8 mouse cellular contexts compared by ENCODE assay signal in the genomic region with DNA sequence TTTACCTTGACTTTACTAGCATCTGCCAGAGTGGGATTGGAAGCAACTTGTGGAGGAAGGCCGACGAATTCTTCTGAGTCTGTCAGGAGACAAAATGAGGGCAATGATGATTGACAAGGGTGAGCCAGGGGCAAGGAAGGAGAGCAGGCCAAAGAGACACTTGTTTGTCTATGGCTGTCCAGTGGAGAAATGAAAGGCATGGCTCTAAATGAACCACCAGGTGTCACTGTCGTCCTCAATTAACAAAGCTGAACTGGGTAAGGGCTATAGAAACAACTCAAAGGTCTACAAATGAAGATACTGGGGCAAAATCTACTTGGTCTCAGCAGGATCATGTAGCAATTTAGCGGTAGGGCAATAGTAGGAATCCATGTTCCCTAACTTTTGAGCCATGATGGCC. TPM values are rescaled to one million over a fixed set of nuclear protein-coding genes. Genes with fewer than 3 reads are reported as not detected.
DNase-seq lines count a peak whose midpoint lies in the region; ATAC-seq and TF ChIP-seq lines count a peak whose summit lies in the region.

No protein-coding gene starts in this region.

- no peak for TF ChIP-seq EP300 in lung, postnatal 0 days (IDR thresholded peaks at IDR 0.05)

- H3K27ac ChIP-seq in kidney, postnatal 0 days = no peak overlapping the region
- H3K27ac ChIP-seq in lung, postnatal 0 days (ENCODE audit: low read length) = no peak overlapping the region

- peak; percentile 57 for DNase-seq in adrenal gland, postnatal 10 days
- no peak for DNase-seq in adrenal gland, postnatal 25 days
- peak; percentile 58 for DNase-seq in urinary bladder, postnatal 14 days (ENCODE audit: low spot score)
- no peak for DNase-seq in urinary bladder, postnatal 4 days (ENCODE audit: low spot score in 2 of 2)
- DNase-seq in gastrocnemius, postnatal 14 days = peak; percentile 29
- DNase-seq in kidney, postnatal 0 days (ENCODE audit: low spot score) = peak; percentile 91
- peak; percentile 85 for DNase-seq in lung, postnatal 0 days (ENCODE audit: low spot score)

- no peak overlapping the region for H3K4me2 ChIP-seq in kidney, postnatal 0 days (ENCODE audit: low read length)
- no peak overlapping the region for H3K4me2 ChIP-seq in lung, postnatal 0 days (replicated peaks; ENCODE audit: low read depth, low read length)

- peak; percentile 53; the same call in 1 of the 2 replicates for ATAC-seq in kidney, postnatal 0 days (replicated peaks; ENCODE audit: low FRiP score, low read depth)
- peak; percentile 43; the same call in 1 of the 2 replicates for ATAC-seq in lung, postnatal 0 days
- no peak for ATAC-seq in inflammation-experienced regulatory T-cells, adult 6 months

- peak; percentile 91 for TF ChIP-seq CTCF in kidney, postnatal 0 days (IDR thresholded peaks at IDR 0.05; ENCODE audit: low read depth)
- peak; percentile 83 for TF ChIP-seq CTCF in lung, postnatal 0 days (IDR thresholded peaks at IDR 0.05)

- no peaks in the 10 kb centered on the region for H3K36me3 ChIP-seq in kidney, postnatal 0 days (ENCODE audit: insufficient read depth, low read length)
- H3K36me3 ChIP-seq in lung, postnatal 0 days (ENCODE audit: insufficient read depth, low read length) = no peaks in the 10 kb centered on the region

- no peak overlapping the region for H3K4me3 ChIP-seq in kidney, postnatal 0 days (replicated peaks; ENCODE audit: low read depth, low read length)
- H3K4me3 ChIP-seq in lung, postnatal 0 days (ENCODE audit: low read depth, low read length) = no peak overlapping the region

- WGBS in kidney, postnatal 0 days = 45% methylated on average over 4 of the region's 4 CpGs
- 39% methylated on average over 4 of the region's 4 CpGs for WGBS in lung, postnatal 0 days

- no peaks in the 10 kb centered on the region for H3K27me3 ChIP-seq in kidney, postnatal 0 days (ENCODE audit: insufficient read depth, low read length)
- no peaks in the 10 kb centered on the region for H3K27me3 ChIP-seq in lung, postnatal 0 days (replicated peaks; ENCODE audit: insufficient read depth, low read length)

- peaks cover 9% of the 10 kb centered on the region; the same call in 1 of the 2 replicates for H3K4me1 ChIP-seq in kidney, postnatal 0 days (replicated peaks; ENCODE audit: insufficient read depth, low read length)
- no peaks in the 10 kb centered on the region for H3K4me1 ChIP-seq in lung, postnatal 0 days (ENCODE audit: insufficient read depth, low read depth, low read length)

- H3K9me3 ChIP-seq in kidney, postnatal 0 days (replicated peaks; ENCODE audit: low read length) = no peaks in the 10 kb centered on the region
- H3K9me3 ChIP-seq in lung, postnatal 0 days (ENCODE audit: low read length) = no peaks in the 10 kb centered on the region

- intact Hi-C loops in gastrocnemius, postnatal 14 days (cut with DNase I; ENCODE audit: low total_unique reads) = no loop called here

- no peak overlapping the region for H3K9ac ChIP-seq in kidney, postnatal 0 days (ENCODE audit: low read depth, low read length)
- no peak overlapping the region for H3K9ac ChIP-seq in lung, postnatal 0 days (replicated peaks; ENCODE audit: low read depth)

RNA-seq across cellular contexts. Expression of gene Fzd4, which starts 33.4 kb away (rescaled TPM):
- total RNA-seq in adrenal gland, postnatal 10 days (2021) = 10 to 100 TPM; 73.5 to 79.2 TPM
- total RNA-seq in adrenal gland, postnatal 25 days (2021) = 28.5 and 36.0 TPM in 2 replicates
- 10 to 100 TPM; 28.6 to 37.6 TPM for total RNA-seq in gastrocnemius, postnatal 14 days (2021)
- 29.6 and 30.9 TPM in 2 replicates for polyA plus RNA-seq in kidney, postnatal 0 days (2015; fragmentation: Nextera tagmentation; extraction: Ambion mirVana)
- 14.3 and 16.1 TPM in 2 replicates for polyA plus RNA-seq in lung, postnatal 0 days (2015; fragmentation: Nextera tagmentation; extraction: Ambion mirVana)
- polyA plus RNA-seq in inflammation-experienced regulatory T-cells, adult 6 months (2017; shearing (Covaris generic)) = not detected

RNA-seq across cellular contexts. Expression of gene Tmem135, which starts 33.6 kb away (rescaled TPM):
- total RNA-seq in adrenal gland, postnatal 10 days (2021) = 10 to 100 TPM; 90.8 to 97.3 TPM
- 113 and 135 TPM in 2 replicates for total RNA-seq in adrenal gland, postnatal 25 days (2021)
- total RNA-seq in gastrocnemius, postnatal 14 days (2021) = 10 to 100 TPM; 20.0 to 21.1 TPM
- 41.6 and 45.5 TPM in 2 replicates for polyA plus RNA-seq in kidney, postnatal 0 days (2015; fragmentation: Nextera tagmentation; extraction: Ambion mirVana)
- polyA plus RNA-seq in lung, postnatal 0 days (2015; fragmentation: Nextera tagmentation; extraction: Ambion mirVana) = 21.7 and 26.1 TPM in 2 replicates
- 10 to 100 TPM; 23.2 to 30.3 (median 26.3) TPM for polyA plus RNA-seq in inflammation-experienced regulatory T-cells, adult 6 months (2017; shearing (Covaris generic))

Comparison
In these comparisons a context has a peak if more than half of its experiments do, and no peak if none do; other contexts are left out.
1. DNase-seq: peak in adrenal gland, postnatal 10 days (single experiment), urinary bladder, postnatal 14 days (single experiment), gastrocnemius, postnatal 14 days (single experiment), kidney, postnatal 0 days (single experiment) and lung, postnatal 0 days (single experiment); none in adrenal gland, postnatal 25 days (single experiment) and urinary bladder, postnatal 4 days (0 of 2).